9 mouse cellular contexts compared by ENCODE assay signal in genomic region chr16:92313953-92314741, GRCm38 (mm10). TPM values are rescaled to one million over a fixed set of nuclear protein-coding genes. Genes with fewer than 3 reads are reported as not detected.
A peak's percentile ranks its signal among the peaks of the same experiment; 100 is the strongest.
DNase-seq lines count a peak whose midpoint lies in the region; ATAC-seq and TF ChIP-seq lines count a peak whose summit lies in the region.
"Had no signal": no experiment of that assay in that cellular context is flagged by ENCODE, and none has a peak within 500 bp of the region (broad histone marks: within the 10 kb centered on the region; RNA-seq: fewer than 3 reads in every experiment).

No protein-coding gene starts in this region.

- 52% methylated on average over 13 of the region's 13 CpGs for WGBS in intestine, embryonic 16.5 days
- WGBS in limb, embryonic 14.5 days, result 48% methylated on average over 13 of the region's 13 CpGs
- WGBS in midbrain, embryonic 16.5 days, result 50% methylated on average over 13 of the region's 13 CpGs
- WGBS in thymus, adult 2 months, result 53% methylated on average over 13 of the region's 13 CpGs

- no peak overlapping the region for H3K4me3 ChIP-seq in G1E (ENCODE audit: low read depth, low read length)
- no peak overlapping the region for H3K4me3 ChIP-seq in intestine, embryonic 16.5 days (ENCODE audit: low read length)
- no peak overlapping the region for H3K4me3 ChIP-seq in limb, embryonic 14.5 days (replicated peaks; ENCODE audit: low read length)
- no peak overlapping the region for H3K4me3 ChIP-seq in midbrain, embryonic 16.5 days (ENCODE audit: low read depth, low read length)
- no peak overlapping the region for H3K4me3 ChIP-seq in thymus, adult 2 months (ENCODE audit: control insufficient read depth, insufficient read depth, low read length)

- H3K9me3 ChIP-seq in G1E (replicated peaks), result no peaks in the 10 kb centered on the region
- no peaks in the 10 kb centered on the region for H3K9me3 ChIP-seq in intestine, embryonic 16.5 days (ENCODE audit: control insufficient read depth, low read length)
- no peaks in the 10 kb centered on the region for H3K9me3 ChIP-seq in limb, embryonic 14.5 days (ENCODE audit: control insufficient read depth, low read length)
- no peaks in the 10 kb centered on the region for H3K9me3 ChIP-seq in midbrain, embryonic 16.5 days (replicated peaks; ENCODE audit: control insufficient read depth, low read length, poor library complexity, severe bottlenecking)

- H3K4me1 ChIP-seq in G1E (ENCODE audit: insufficient read depth, low read depth, low read length), result peaks cover 29% of the 10 kb centered on the region
- peaks cover 6% of the 10 kb centered on the region; the same call in 1 of the 2 replicates for H3K4me1 ChIP-seq in intestine, embryonic 16.5 days (ENCODE audit: control insufficient read depth, insufficient read depth, low read length)
- no peaks in the 10 kb centered on the region for H3K4me1 ChIP-seq in limb, embryonic 14.5 days (ENCODE audit: control insufficient read depth, insufficient read depth, low read length)
- 0 out of 2 replicates have a peak, but pooled peaks cover under 1% of the 10 kb centered on the region for H3K4me1 ChIP-seq in midbrain, embryonic 16.5 days (ENCODE audit: control insufficient read depth, insufficient read depth, low read length)
- H3K4me1 ChIP-seq in thymus, adult 2 months (replicated peaks; ENCODE audit: control insufficient read depth, insufficient read depth, low read length), result no peaks in the 10 kb centered on the region; the same call in 1 of the 2 replicates

- peak; percentile 81 for TF ChIP-seq CTCF in G1E (IDR thresholded peaks at IDR 0.05; ENCODE audit: low read depth, low read length)
- peak; percentile 73 for TF ChIP-seq CTCF in thymus, adult 2 months (IDR thresholded peaks at IDR 0.05; ENCODE audit: borderline replicate concordance, control insufficient read depth, extremely low read depth, insufficient read depth, low read length, poor library complexity)

- peaks cover 41% of the 10 kb centered on the region for H3K36me3 ChIP-seq in G1E (replicated peaks)
- no peaks in the 10 kb centered on the region for H3K36me3 ChIP-seq in intestine, embryonic 16.5 days (ENCODE audit: control insufficient read depth, insufficient read depth, low read length)
- peaks cover 35% of the 10 kb centered on the region for H3K36me3 ChIP-seq in limb, embryonic 14.5 days (ENCODE audit: control insufficient read depth, insufficient read depth, low read length)
- peaks cover 16% of the 10 kb centered on the region; the same call in 1 of the 2 replicates for H3K36me3 ChIP-seq in midbrain, embryonic 16.5 days (ENCODE audit: control insufficient read depth, insufficient read depth, low read length)
- H3K36me3 ChIP-seq in thymus, adult 2 months (ENCODE audit: control insufficient read depth, insufficient read depth, low read length), result no peaks in the 10 kb centered on the region

- TF ChIP-seq POLR2A in limb, embryonic 14.5 days (IDR thresholded peaks at IDR 0.05; ENCODE audit: borderline replicate concordance, extremely low read depth, insufficient read depth, insufficient read length), result no peak
- no peak for TF ChIP-seq POLR2A in thymus, adult 2 months (IDR thresholded peaks at IDR 0.05; ENCODE audit: control insufficient read depth, extremely low read depth, insufficient read depth, low read length, poor library complexity)

- no peak overlapping the region for H3K4me2 ChIP-seq in intestine, embryonic 16.5 days (ENCODE audit: low read depth, low read length)
- H3K4me2 ChIP-seq in limb, embryonic 14.5 days (replicated peaks; ENCODE audit: low read depth, low read length, severe bottlenecking), result no peak overlapping the region
- no peak overlapping the region for H3K4me2 ChIP-seq in midbrain, embryonic 16.5 days (ENCODE audit: low read length)

- H3K9ac ChIP-seq in intestine, embryonic 16.5 days (ENCODE audit: low read depth, low read length), result no peak overlapping the region
- H3K9ac ChIP-seq in limb, embryonic 14.5 days (ENCODE audit: low read depth, low read length, severe bottlenecking), result peak overlapping the region; percentile 34; the same call in 1 of the 2 replicates
- no peak overlapping the region for H3K9ac ChIP-seq in midbrain, embryonic 16.5 days (ENCODE audit: low read depth, low read length)

- DNase-seq in 3134 (ENCODE audit: extremely low read depth, insufficient read length, low spot score), result peak; percentile 23
- DNase-seq in G1E (ENCODE audit: low spot score), result peak; percentile 71
- peak; percentile 57 to 58 for DNase-seq in cerebellum, postnatal 25 days
- peak; percentile 38 for DNase-seq in gastrocnemius, postnatal 14 days
- peak; percentile 75 for DNase-seq in limb, embryonic 14.5 days (ENCODE audit: low spot score)
- peak; percentile 35 for DNase-seq in thymus, adult 2 months

- ATAC-seq in G1E (ENCODE audit: extremely low read depth, insufficient number of reproducible peaks, low FRiP score, poor library complexity, severe bottlenecking), result peak; percentile 73
- peak; percentile 51 for ATAC-seq in intestine, embryonic 16.5 days
- peak; percentile 72; the same call in 1 of the 2 replicates for ATAC-seq in limb, embryonic 14.5 days (ENCODE audit: low FRiP score, low read depth)
- peak; percentile 72 for ATAC-seq in midbrain, embryonic 16.5 days

- H3K27me3 ChIP-seq in G1E (ENCODE audit: insufficient read depth, low read length), result peaks cover 11% of the 10 kb centered on the region
- H3K27me3 ChIP-seq in intestine, embryonic 16.5 days (replicated peaks; ENCODE audit: control insufficient read depth, insufficient read depth, low read length), result no peaks in the 10 kb centered on the region
- no peaks in the 10 kb centered on the region for H3K27me3 ChIP-seq in limb, embryonic 14.5 days (ENCODE audit: control insufficient read depth, insufficient read depth, low read length)
- H3K27me3 ChIP-seq in midbrain, embryonic 16.5 days (ENCODE audit: control insufficient read depth, insufficient read depth, low read depth, low read length), result no peaks in the 10 kb centered on the region
- no peaks in the 10 kb centered on the region for H3K27me3 ChIP-seq in thymus, adult 2 months (ENCODE audit: control insufficient read depth, insufficient read depth, low read length)

- intact Hi-C loops in gastrocnemius, postnatal 14 days (cut with DNase I; ENCODE audit: low total_unique reads), result no loop called here

- no peak overlapping the region for H3K27ac ChIP-seq in intestine, embryonic 16.5 days (ENCODE audit: low read length)
- no peak overlapping the region for H3K27ac ChIP-seq in limb, embryonic 14.5 days (replicated peaks; ENCODE audit: low read depth, low read length)
- no peak overlapping the region for H3K27ac ChIP-seq in midbrain, embryonic 16.5 days (ENCODE audit: low read length)
- no peak overlapping the region for H3K27ac ChIP-seq in thymus, adult 2 months (ENCODE audit: control insufficient read depth, insufficient read depth, low read length)

RNA-seq across cellular contexts. Expression of gene Fam243, which starts 7.1 kb away (rescaled TPM):
- total RNA-seq in G1E (2014; fragmentation: Nextera tagmentation), result not detected in 2 replicates
- total RNA-seq in G1E (2017), result 0.06 and 0.11 TPM in 2 replicates
- polyA plus RNA-seq in G1E (2012), result not detected in 2 replicates
- not detected for total RNA-seq in gastrocnemius, postnatal 14 days (2021)
- polyA plus RNA-seq in intestine, embryonic 16.5 days (2015; fragmentation: Nextera tagmentation; extraction: Ambion mirVana), result not detected in 2 replicates
- not detected in 2 replicates for polyA plus RNA-seq in limb, embryonic 14.5 days (2012; rRNA removed)
- polyA plus RNA-seq in limb, embryonic 14.5 days (2014; fragmentation: Nextera tagmentation; extraction: Ambion mirVana), result not detected in 2 replicates
- not detected in 2 replicates for polyA plus RNA-seq in midbrain, embryonic 16.5 days (2015; fragmentation: Nextera tagmentation; extraction: Ambion mirVana)
- polyA plus RNA-seq in thymus, adult 2 months (2012; rRNA removed), result 0.03 TPM in 1 of 2 replicates, not detected in the other

RNA-seq across cellular contexts. Expression of gene Smim11, which starts 13.1 kb away (rescaled TPM):
- 23.1 and 24.8 TPM in 2 replicates for total RNA-seq in G1E (2014; fragmentation: Nextera tagmentation)
- total RNA-seq in G1E (2017), result 82.4 and 107 TPM in 2 replicates
- 6.6 and 7.3 TPM in 2 replicates for polyA plus RNA-seq in G1E (2012)
- total RNA-seq in gastrocnemius, postnatal 14 days (2021), result 10 to 100 TPM; 52.0 to 65.5 TPM
- 98.0 and 101 TPM in 2 replicates for polyA plus RNA-seq in intestine, embryonic 16.5 days (2015; fragmentation: Nextera tagmentation; extraction: Ambion mirVana)
- 52.3 and 61.2 TPM in 2 replicates for polyA plus RNA-seq in limb, embryonic 14.5 days (2012; rRNA removed)
- polyA plus RNA-seq in limb, embryonic 14.5 days (2014; fragmentation: Nextera tagmentation; extraction: Ambion mirVana), result 145 and 150 TPM in 2 replicates
- polyA plus RNA-seq in midbrain, embryonic 16.5 days (2015; fragmentation: Nextera tagmentation; extraction: Ambion mirVana), result 56.0 and 62.3 TPM in 2 replicates
- polyA plus RNA-seq in thymus, adult 2 months (2012; rRNA removed), result 28.9 and 34.6 TPM in 2 replicates

RNA-seq across cellular contexts. Expression of gene Kcne2, which starts 22.0 kb away (rescaled TPM):
- not detected in 2 replicates for total RNA-seq in G1E (2014; fragmentation: Nextera tagmentation)
- 0.11 TPM in 1 of 2 replicates, not detected in the other for total RNA-seq in G1E (2017)
- not detected in 2 replicates for polyA plus RNA-seq in G1E (2012)
- total RNA-seq in gastrocnemius, postnatal 14 days (2021), result not detected
- 0.10 and 0.21 TPM in 2 replicates for polyA plus RNA-seq in intestine, embryonic 16.5 days (2015; fragmentation: Nextera tagmentation; extraction: Ambion mirVana)
- polyA plus RNA-seq in limb, embryonic 14.5 days (2012; rRNA removed), result 0.05 and 0.09 TPM in 2 replicates
- 0.15 TPM in 1 of 2 replicates, not detected in the other for polyA plus RNA-seq in limb, embryonic 14.5 days (2014; fragmentation: Nextera tagmentation; extraction: Ambion mirVana)
- polyA plus RNA-seq in midbrain, embryonic 16.5 days (2015; fragmentation: Nextera tagmentation; extraction: Ambion mirVana), result 8.1 and 8.5 TPM in 2 replicates
- 0.15 TPM in 1 of 2 replicates, not detected in the other for polyA plus RNA-seq in thymus, adult 2 months (2012; rRNA removed)
- polyA plus RNA-seq: gonadal fat pad, adult 2 months had no signal

RNA-seq across cellular contexts. Expression of gene Kcne1, which starts 45.1 kb away (rescaled TPM):
- total RNA-seq in G1E (2014; fragmentation: Nextera tagmentation) (not detected in 2 replicates), G1E (2017) (0.06 and 0.33 TPM in 2 replicates)
- not detected in 2 replicates for polyA plus RNA-seq in G1E (2012)
- total RNA-seq in gastrocnemius, postnatal 14 days (2021), result not detected
- polyA plus RNA-seq in intestine, embryonic 16.5 days (2015; fragmentation: Nextera tagmentation; extraction: Ambion mirVana), result not detected in 2 replicates
- 0.08 and 0.09 TPM in 2 replicates for polyA plus RNA-seq in limb, embryonic 14.5 days (2012; rRNA removed)
- polyA plus RNA-seq in limb, embryonic 14.5 days (2014; fragmentation: Nextera tagmentation; extraction: Ambion mirVana), result not detected in 2 replicates
- polyA plus RNA-seq in midbrain, embryonic 16.5 days (2015; fragmentation: Nextera tagmentation; extraction: Ambion mirVana), result not detected in 2 replicates
- 0.04 and 1.5 TPM in 2 replicates for polyA plus RNA-seq in thymus, adult 2 months (2012; rRNA removed)

Comparison
In these comparisons a context has a peak if more than half of its experiments do, and no peak if none do; other contexts are left out.
1. DNase-seq: peak in every context shown above with its lines; median percentile 75 in limb, embryonic 14.5 days; 71 in G1E; 58 in cerebellum, postnatal 25 days; 38 in gastrocnemius, postnatal 14 days; 35 in thymus, adult 2 months; 23 in 3134.